Mouse (Mus musculus) stomach, postnatal 0 days (tissue): ENCODE results near the gene Rnf43.

Experiments
- CTCF ChIP-seq: IDR thresholded peaks from 2 replicates; pipeline ENCODE4 v1.5.1; 2016; ENCODE audit warnings: antibody characterized with exemption, low read depth, mild to moderate bottlenecking, moderate library complexity
- EP300 ChIP-seq: optimal IDR thresholded peaks from 2 replicates; pipeline ENCODE3; 2016; ENCODE audit warnings: antibody characterized with exemption

DNA sequence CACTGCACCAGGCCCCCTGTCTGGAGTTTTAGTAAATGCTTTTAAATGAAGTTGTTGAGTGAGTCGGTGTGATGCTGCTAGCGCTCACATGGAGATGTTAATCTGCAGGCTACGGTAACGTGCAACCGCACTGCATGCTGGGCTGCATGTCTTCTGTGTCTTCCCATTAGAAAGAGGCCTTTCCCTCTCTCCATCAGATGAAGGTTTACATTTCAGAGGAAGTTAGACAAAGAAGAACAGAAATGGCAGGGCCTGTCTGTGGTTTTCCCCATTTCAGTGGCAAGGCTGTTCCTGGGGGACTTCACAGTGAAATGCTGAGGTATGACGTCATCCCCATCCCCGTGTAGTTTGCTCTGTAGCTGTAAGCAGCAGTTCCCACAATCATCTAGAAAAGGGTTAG, 23.9 kb downstream of the Rnf43 start:
- TF ChIP-seq CTCF (no peak), EP300 (no peak)
